Mouse (Mus musculus) intestine, embryonic 14.5 days (tissue): ENCODE measurements around the gene Yipf3. TPM values are rescaled to one million over a fixed set of nuclear protein-coding genes. Genes with fewer than 3 reads are reported as not detected.

Source experiments
- ATAC-seq: fragments of 200-750 bp; cut with Nextera tagmentation; replicated peaks from 2 replicates; pipeline ENCODE4 v1.8.0; 2017; ENCODE audit warnings: low read depth, moderate number of reproducible peaks, moderate TSS enrichment, moderate library complexity; ENCODE audit not compliant: low FRiP score, low TSS enrichment
- DNase-seq: peaks from one replicate; pipeline ENCODE4 v3.0.0-alpha.2; 2018; ENCODE audit warnings: low spot score
- H3K27ac ChIP-seq: fragments of 300-500 bp; sonication (generic); 2 replicates; pipeline ENCODE4 v1.5.1; 2014; ENCODE audit warnings: low read depth, mild to moderate bottlenecking, control low read depth
- H3K27me3 ChIP-seq: fragments of 300-500 bp; sonication (generic); replicated peaks from 2 replicates; pipeline ENCODE4 v1.6.1; 2014; ENCODE audit warnings: low read length, control low read depth; ENCODE audit not compliant: control insufficient read depth, insufficient read depth
- H3K36me3 ChIP-seq: fragments of 300-500 bp; sonication (generic); 2 replicates; pipeline ENCODE4 v1.6.1; 2014; ENCODE audit warnings: low read length, control low read depth; ENCODE audit not compliant: control insufficient read depth, insufficient read depth
- H3K4me1 ChIP-seq: fragments of 300-500 bp; sonication (generic); replicated peaks from 2 replicates; pipeline ENCODE4 v1.6.1; 2014; ENCODE audit warnings: low read length, control low read depth, mixed read lengths; ENCODE audit not compliant: control insufficient read depth, insufficient read depth
- H3K4me2 ChIP-seq: fragments of 300-500 bp; sonication (generic); 2 replicates; pipeline ENCODE4 v1.6.1; 2014; ENCODE audit warnings: low read length
- H3K4me3 ChIP-seq: fragments of 300-500 bp; sonication (generic); 2 replicates; pipeline ENCODE4 v1.5.1; 2014; ENCODE audit warnings: low read depth, low read length, control low read depth, mixed read lengths
- H3K9ac ChIP-seq: fragments of 300-500 bp; sonication (generic); 2 replicates; pipeline ENCODE4 v1.6.1; 2014; ENCODE audit warnings: mild to moderate bottlenecking, low read length
- H3K9me3 ChIP-seq: fragments of 300-500 bp; sonication (generic); 2 replicates; pipeline ENCODE4 v1.6.1; 2016; ENCODE audit warnings: low read length, control low read depth; ENCODE audit not compliant: control insufficient read depth
- WGBS: fragments of 180-500 bp; shearing (Covaris S2); extraction: QIAGEN DNeasy Blood & Tissue Kit; methylation state at CpG from one replicate; pipeline ENCODE4 v1.1.7; 2014; 5-methylcytosine and 5-hydroxymethylcytosine counted together
- polyA plus RNA-seq: library from polyadenylated mRNA; unstranded; fragments of >200 nt; fragmentation: Nextera tagmentation; extraction: Ambion mirVana; gene quantifications from 2 replicates; pipeline ENCODE4 v1.2.1, GENCODE M21; 2014

The Yipf3 gene
- polyA plus RNA-seq = 102 and 112 TPM in 2 replicates

- no peaks in the 10 kb centered on the region for H3K27me3 ChIP-seq
- peak within 1 kb of the TSS; percentile 70 for H3K4me3 ChIP-seq
- H3K27ac ChIP-seq = peak within 1 kb of the TSS; percentile 51; the same call in 1 of the 2 replicates
- peaks cover 18% of the 10 kb centered on the region for H3K4me1 ChIP-seq
- H3K4me2 ChIP-seq = peak within 1 kb of the TSS; percentile 88
- H3K9ac ChIP-seq = peak within 1 kb of the TSS; percentile 98
- DNase-seq (peak; percentile 97), ATAC-seq (peak; percentile 89)
- H3K9me3 ChIP-seq = no peaks in the 10 kb centered on the region
- H3K36me3 ChIP-seq = peaks cover 73% of the 10 kb centered on the region
- WGBS = under 1% methylated on average over 53 of the region's 53 CpGs
These were observed at the start of gene Yipf3, which contains the start of gene Polr1c for GRCm38 (mm10) chr17:46247512-46248188. Gene Yipf3, plus strand, starts transcription at chr17:46248080. Gene Polr1c, minus strand, starts transcription at chr17:46248054.

DNA sequence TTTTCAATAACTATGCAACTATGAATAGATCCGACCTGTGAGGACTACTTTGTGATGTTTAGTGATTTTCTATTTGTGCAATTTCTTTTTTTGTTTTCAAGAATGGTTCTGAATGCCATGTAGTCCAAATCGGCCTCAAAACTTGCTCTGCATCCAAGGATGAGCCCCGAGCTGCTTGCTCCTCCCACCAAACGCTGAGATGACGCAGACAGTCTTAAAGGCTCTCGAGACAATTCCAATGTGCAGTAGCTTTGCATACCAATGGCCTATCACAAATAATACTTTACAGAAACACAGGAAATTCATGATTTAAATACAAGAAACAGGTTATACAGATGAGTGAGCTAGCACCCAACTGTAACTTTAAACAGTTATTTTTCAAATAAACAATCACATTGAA lies 46.7 kb upstream of the Yipf3 start:
- H3K36me3 ChIP-seq = peaks cover 42% of the 10 kb centered on the region

GRCm38 (mm10) chr17:46202421-46203071 lies 45.3 kb upstream of the Yipf3 start, which contains the start of the genes Polh and Xpo5:
Gene Polh, minus strand, starts transcription at chr17:46202645.
Gene Xpo5, plus strand, starts transcription at chr17:46202782.
- Histone ChIP-seq H3K4me3 (peak within 1 kb of the TSS; percentile 98), H3K36me3 (peaks cover 42% of the 10 kb centered on the region), H3K27me3 (no peaks in the 10 kb centered on the region), H3K9ac (peak within 1 kb of the TSS; percentile 73), H3K9me3 (no peaks in the 10 kb centered on the region), H3K4me1 (peaks cover 22% of the 10 kb centered on the region), H3K27ac (peak within 1 kb of the TSS; percentile 71), H3K4me2 (peak within 1 kb of the TSS; percentile 97)
- under 1% methylated on average over 66 of the region's 66 CpGs for WGBS
- ATAC-seq = peak; percentile 93
- peak; percentile 94 for DNase-seq

More for the DNA sequence above, 46.7 kb upstream of the Yipf3 start:
- peak overlapping the region; percentile 87 for H3K4me2 ChIP-seq
- no peak for ATAC-seq
- H3K27me3 ChIP-seq = no peaks in the 10 kb centered on the region
- H3K4me1 ChIP-seq = peaks cover 22% of the 10 kb centered on the region
- H3K9ac ChIP-seq = peak overlapping the region; percentile 73
- H3K9me3 ChIP-seq = no peaks in the 10 kb centered on the region
- WGBS = 50% methylated on average over 6 of the region's 6 CpGs
- no peak for DNase-seq
- H3K4me3 ChIP-seq = peak overlapping the region; percentile 98
- H3K27ac ChIP-seq = no peak overlapping the region

DNA sequence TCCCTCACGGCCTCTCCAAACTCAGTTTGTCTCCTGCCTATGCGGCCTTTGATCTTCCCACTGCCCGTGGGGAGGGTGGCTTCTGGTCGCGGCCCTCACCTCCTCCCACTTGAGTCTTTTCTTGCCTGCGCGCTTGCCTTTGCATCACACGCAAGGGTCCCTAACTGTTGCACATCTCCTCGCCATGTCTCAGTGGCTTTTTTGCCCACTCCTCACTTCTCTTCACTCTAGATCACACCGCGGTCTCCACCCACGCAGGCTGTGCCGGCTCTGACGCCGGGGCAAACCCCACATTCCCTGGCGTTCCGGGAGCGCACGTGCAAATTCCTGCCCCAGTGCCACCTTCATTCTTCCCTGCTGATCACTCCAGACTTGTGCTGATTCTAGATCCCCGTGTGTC lies 44.8 kb upstream of the Yipf3 start:
- Histone ChIP-seq H3K4me3 (peak overlapping the region; percentile 98), H3K4me1 (peaks cover 22% of the 10 kb centered on the region), H3K4me2 (peak overlapping the region; percentile 97), H3K27ac (peak overlapping the region; percentile 39), H3K9me3 (no peaks in the 10 kb centered on the region), H3K9ac (peak overlapping the region; percentile 58), H3K36me3 (peaks cover 42% of the 10 kb centered on the region), H3K27me3 (no peaks in the 10 kb centered on the region)
- ATAC-seq (peak; percentile 47), DNase-seq (no peak)
- under 1% methylated on average over 20 of the region's 20 CpGs for WGBS

DNA sequence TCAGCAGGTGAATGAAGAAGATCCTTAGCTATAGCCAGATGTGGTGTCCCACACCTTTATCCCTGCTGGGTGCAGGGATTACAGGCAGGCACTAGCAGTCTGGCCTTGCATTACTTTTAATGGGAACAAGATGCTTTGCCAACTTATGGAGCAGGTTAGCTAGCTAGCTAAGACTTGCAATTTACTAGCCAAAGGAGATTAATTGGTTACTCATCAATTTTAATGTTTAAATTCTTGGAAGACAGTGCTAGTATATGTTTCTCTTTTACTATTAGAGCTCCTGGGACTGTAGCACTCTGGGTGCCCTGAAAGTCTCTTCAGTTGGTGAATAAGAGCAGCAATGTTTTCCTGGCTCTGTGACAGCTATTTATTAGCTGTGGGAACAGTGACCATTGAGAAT lies 41.2 kb upstream of the Yipf3 start:
- Histone ChIP-seq H3K4me2 (no peak overlapping the region), H3K36me3 (peaks cover 65% of the 10 kb centered on the region), H3K9me3 (no peaks in the 10 kb centered on the region), H3K4me3 (no peak overlapping the region), H3K4me1 (peaks cover 13% of the 10 kb centered on the region), H3K27me3 (no peaks in the 10 kb centered on the region), H3K27ac (no peak overlapping the region), H3K9ac (no peak overlapping the region)
- ATAC-seq (no peak), DNase-seq (no peak)

- no peak overlapping the region for H3K9ac ChIP-seq
- H3K4me1 ChIP-seq = no peaks in the 10 kb centered on the region
- WGBS = 91% methylated on average over 3 of the region's 3 CpGs
- H3K4me3 ChIP-seq = no peak overlapping the region
- no peak for DNase-seq
- H3K9me3 ChIP-seq = no peaks in the 10 kb centered on the region
- H3K36me3 ChIP-seq = peaks cover 92% of the 10 kb centered on the region
- no peak overlapping the region for H3K27ac ChIP-seq
- no peaks in the 10 kb centered on the region for H3K27me3 ChIP-seq
- no peak for ATAC-seq
- H3K4me2 ChIP-seq = no peak overlapping the region
These were observed 37.3 kb upstream of the Yipf3 start for GRCm38 (mm10) chr17:46210550-46210949.

- no peaks in the 10 kb centered on the region for H3K9me3 ChIP-seq
- no peak overlapping the region for H3K4me3 ChIP-seq
- no peak for ATAC-seq
- no peaks in the 10 kb centered on the region for H3K4me1 ChIP-seq
- no peak overlapping the region for H3K27ac ChIP-seq
- H3K36me3 ChIP-seq = peaks cover 99% of the 10 kb centered on the region
- H3K4me2 ChIP-seq = no peak overlapping the region
- no peak overlapping the region for H3K9ac ChIP-seq
- DNase-seq = no peak
- 94% methylated on average over 3 of the region's 3 CpGs for WGBS
- H3K27me3 ChIP-seq = no peaks in the 10 kb centered on the region
These were observed 26.3 kb upstream of the Yipf3 start for GRCm38 (mm10) chr17:46221601-46222000.

- peaks cover 94% of the 10 kb centered on the region for H3K36me3 ChIP-seq
- H3K9me3 ChIP-seq = no peaks in the 10 kb centered on the region
- no peak overlapping the region for H3K4me2 ChIP-seq
- H3K27me3 ChIP-seq = no peaks in the 10 kb centered on the region
- H3K4me3 ChIP-seq = no peak overlapping the region
- DNase-seq (no peak), ATAC-seq (no peak)
- H3K4me1 ChIP-seq = no peaks in the 10 kb centered on the region
- H3K27ac ChIP-seq = no peak overlapping the region
- H3K9ac ChIP-seq = no peak overlapping the region
- WGBS = 88% methylated on average over 7 of the region's 7 CpGs
These were observed 20.3 kb upstream of the Yipf3 start for GRCm38 (mm10) chr17:46227576-46227975.
